Mouse (Mus musculus) small intestine, adult 2 months (tissue): ENCODE results near the gene Myo3a. TPM values are rescaled to one million over a fixed set of nuclear protein-coding genes. Genes with fewer than 3 reads are reported as not detected.

Experiments used
- H3K27ac ChIP-seq: fragments of 200-500 bp; 2 replicates; pipeline ENCODE4 v1.5.1; 2012; ENCODE audit warnings: low read depth, low read length, control low read depth, inconsistent platforms; ENCODE audit not compliant: insufficient read depth
- H3K27me3 ChIP-seq: fragments of 200-500 bp; 2 replicates; pipeline ENCODE4 v1.6.1; 2012; ENCODE audit warnings: mild to moderate bottlenecking, moderate library complexity, low read length, inconsistent platforms; ENCODE audit not compliant: control insufficient read depth, insufficient read depth
- H3K36me3 ChIP-seq: fragments of 200-500 bp; 2 replicates; pipeline ENCODE4 v1.6.1; 2012; ENCODE audit warnings: mild to moderate bottlenecking, low read length, control low read depth, inconsistent platforms; ENCODE audit not compliant: control insufficient read depth, insufficient read depth
- H3K4me1 ChIP-seq: fragments of 200-500 bp; 2 replicates; pipeline ENCODE4 v1.6.1; 2012; ENCODE audit warnings: low read length, inconsistent platforms, mixed read lengths; ENCODE audit not compliant: control insufficient read depth, insufficient read depth, insufficient read length
- H3K4me3 ChIP-seq: fragments of 200-500 bp; 2 replicates; pipeline ENCODE4 v1.5.1; 2012; ENCODE audit warnings: low read depth, mild to moderate bottlenecking, control low read depth, inconsistent platforms, low read length, moderate library complexity
- CTCF ChIP-seq: fragments of 200-500 bp; IDR thresholded peaks from 2 replicates; pipeline ENCODE4 v1.5.1; 2012; ENCODE audit warnings: low read depth, mild to moderate bottlenecking, control low read depth, inconsistent platforms, low read length, moderate library complexity, mixed read lengths; ENCODE audit not compliant: insufficient replicate concordance, insufficient read length; ENCODE audit errors: extremely low read depth
- POLR2A ChIP-seq: fragments of 200-500 bp; IDR thresholded peaks from 2 replicates; pipeline ENCODE4 v1.6.1; 2012; ENCODE audit warnings: low read depth, mild to moderate bottlenecking, control low read depth, inconsistent platforms, low read length, moderate library complexity
- WGBS: fragments of 180-500 bp; shearing (Covaris S2); methylation state at CpG from one replicate; pipeline ENCODE4 v1.1.7; 2018; 5-methylcytosine and 5-hydroxymethylcytosine counted together
- polyA plus RNA-seq: library from polyadenylated mRNA; depleted of rRNA; stranded (reverse); fragments of >200 nt; gene quantifications from 2 replicates; pipeline ENCODE4 v1.2.3, GENCODE M21; 2012

Gene Myo3a
- polyA plus RNA-seq, 1 experiment, result not detected

- 67% methylated on average over 1 of the region's 1 CpGs for WGBS
These were observed 418.8 kb downstream of the Myo3a start for GRCm38 (mm10) chr2:22646134-22646533.

DNA sequence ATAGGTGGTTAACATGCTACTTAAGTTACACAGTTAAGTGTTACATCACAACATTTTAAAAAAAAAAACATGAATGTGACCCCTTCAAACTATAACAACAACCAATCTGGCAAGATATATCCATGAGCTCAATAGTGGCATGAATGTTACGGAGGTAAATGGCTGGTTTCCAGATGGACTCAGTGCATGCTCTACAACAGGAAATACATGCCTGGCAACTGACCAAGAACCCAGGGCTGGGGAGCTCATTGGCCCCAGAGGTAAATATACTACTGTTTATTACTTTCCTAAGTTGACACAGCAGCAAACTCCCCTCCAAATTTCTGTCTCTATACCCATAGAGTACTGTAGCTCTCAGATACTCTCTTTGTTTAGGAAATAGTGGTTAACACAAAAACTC, 421.1 kb downstream of the Myo3a start:
- Histone ChIP-seq H3K27ac (no peak overlapping the region), H3K27me3 (no peaks in the 10 kb centered on the region), H3K4me3 (no peak overlapping the region), H3K36me3 (no peaks in the 10 kb centered on the region), H3K4me1 (no peaks in the 10 kb centered on the region)
- 15% methylated on average over 1 of the region's 1 CpGs for WGBS
- TF ChIP-seq CTCF, result no peak
- no peak for TF ChIP-seq POLR2A

More at GRCm38 (mm10) chr2:22646134-22646533, 418.8 kb downstream of the Myo3a start:
- Histone ChIP-seq H3K4me1 (no peaks in the 10 kb centered on the region), H3K36me3 (no peaks in the 10 kb centered on the region), H3K4me3 (no peak overlapping the region), H3K27ac (no peak overlapping the region), H3K27me3 (no peaks in the 10 kb centered on the region)
- no peak for TF ChIP-seq CTCF
- TF ChIP-seq POLR2A, result no peak

GRCm38 (mm10) chr2:22651826-22652225, 424.5 kb downstream of the Myo3a start:
- TF ChIP-seq POLR2A (no peak), CTCF (no peak)
- no peaks in the 10 kb centered on the region for H3K27me3 ChIP-seq
- H3K27ac ChIP-seq, result no peak overlapping the region
- no peaks in the 10 kb centered on the region for H3K4me1 ChIP-seq
- 81% methylated on average over 4 of the region's 4 CpGs for WGBS
- no peaks in the 10 kb centered on the region for H3K36me3 ChIP-seq
- H3K4me3 ChIP-seq, result no peak overlapping the region

DNA sequence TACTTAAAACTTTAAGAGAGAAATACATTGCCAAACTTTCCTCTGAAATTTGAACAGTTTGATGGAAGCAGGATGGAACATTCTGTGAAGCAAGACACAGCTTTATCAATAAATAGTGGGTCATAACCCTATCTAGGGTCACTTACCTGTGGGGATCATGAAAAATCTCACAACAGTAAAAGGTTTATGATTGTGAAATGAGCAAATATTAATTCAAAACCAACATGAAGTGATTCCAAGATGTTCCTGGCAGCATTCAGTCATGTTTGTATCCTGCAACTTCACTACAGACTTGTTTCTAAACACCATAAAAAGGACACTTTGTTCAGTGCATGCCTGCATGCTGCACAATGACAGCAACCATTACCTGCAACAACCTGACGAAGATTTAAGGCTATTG, 436.4 kb downstream of the Myo3a start:
- 75% methylated on average over 1 of the region's 1 CpGs for WGBS
- no peak overlapping the region for H3K4me3 ChIP-seq
- no peaks in the 10 kb centered on the region for H3K4me1 ChIP-seq
- no peaks in the 10 kb centered on the region for H3K36me3 ChIP-seq
- no peak for TF ChIP-seq POLR2A
- no peak for TF ChIP-seq CTCF
- H3K27me3 ChIP-seq, result no peaks in the 10 kb centered on the region
- H3K27ac ChIP-seq, result no peak overlapping the region
